Mouse (Mus musculus): ENCODE results near the gene Ncoa3. TPM values are rescaled to one million over a fixed set of nuclear protein-coding genes. Genes with fewer than 3 reads are reported as not detected.

Ncoa3 gene
- polyA plus RNA-seq, 1 experiment from 2014 or later: 16.7 TPM

- Histone ChIP-seq H3K9ac (no peak overlapping the region), H3K4me3 (no peak overlapping the region), H3K4me1 (peaks cover 42% of the 10 kb centered on the region), H3K27me3 (replicated peaks) (no peaks in the 10 kb centered on the region), H3K27ac (no peak overlapping the region), H3K36me3 (replicated peaks) (no peaks in the 10 kb centered on the region), H3K4me2 (no peak overlapping the region), H3K9me3 (no peaks in the 10 kb centered on the region)
- ATAC-seq (replicated peaks): no peak
- WGBS: 93% methylated on average over 8 of the region's 8 CpGs
Observed at GRCm38 (mm10) chr2:165997256-165997967, 5.0 kb downstream of the Ncoa3 start.

GRCm38 (mm10) chr2:165998969-165999368 lies 6.5 kb downstream of the Ncoa3 start:
- Histone ChIP-seq H3K4me2 (no peak overlapping the region), H3K9ac (no peak overlapping the region), H3K27ac (no peak overlapping the region), H3K4me3 (no peak overlapping the region), H3K9me3 (no peaks in the 10 kb centered on the region), H3K27me3 (replicated peaks) (no peaks in the 10 kb centered on the region), H3K4me1 (peaks cover 34% of the 10 kb centered on the region), H3K36me3 (replicated peaks) (no peaks in the 10 kb centered on the region)
- 33% methylated on average over 4 of the region's 4 CpGs for WGBS
- ATAC-seq (replicated peaks): no peak

- 4% methylated on average over 5 of the region's 5 CpGs for WGBS
- Histone ChIP-seq H3K4me3 (no peak overlapping the region), H3K4me2 (peak overlapping the region; percentile 9; the same call in 1 of the 2 replicates), H3K9me3 (no peaks in the 10 kb centered on the region), H3K9ac (no peak overlapping the region), H3K27ac (0 out of 2 replicates have a peak overlapping the region, but pooled peaks have one; percentile 13), H3K36me3 (replicated peaks) (no peaks in the 10 kb centered on the region), H3K4me1 (peaks cover 28% of the 10 kb centered on the region), H3K27me3 (replicated peaks) (no peaks in the 10 kb centered on the region)
- ATAC-seq (replicated peaks): no peak
Observed at GRCm38 (mm10) chr2:165999790-166000189, 7.4 kb downstream of the Ncoa3 start.

GRCm38 (mm10) chr2:166000242-166000641 lies 7.8 kb downstream of the Ncoa3 start:
- H3K36me3 ChIP-seq (replicated peaks): no peaks in the 10 kb centered on the region
- no peak for ATAC-seq (replicated peaks)
- 6% methylated on average over 5 of the region's 5 CpGs for WGBS
- peaks cover 25% of the 10 kb centered on the region for H3K4me1 ChIP-seq
- H3K9me3 ChIP-seq: no peaks in the 10 kb centered on the region
- no peak overlapping the region for H3K4me2 ChIP-seq
- no peak overlapping the region for H3K4me3 ChIP-seq
- H3K27ac ChIP-seq: 0 out of 2 replicates have a peak overlapping the region, but pooled peaks have one; percentile 13
- no peak overlapping the region for H3K9ac ChIP-seq
- no peaks in the 10 kb centered on the region for H3K27me3 ChIP-seq (replicated peaks)

GRCm38 (mm10) chr2:166000769-166001168 lies 8.3 kb downstream of the Ncoa3 start:
- Histone ChIP-seq H3K4me2 (no peak overlapping the region), H3K4me3 (no peak overlapping the region), H3K9ac (no peak overlapping the region), H3K27ac (peak overlapping the region; percentile 56), H3K36me3 (replicated peaks) (no peaks in the 10 kb centered on the region), H3K9me3 (no peaks in the 10 kb centered on the region), H3K27me3 (replicated peaks) (no peaks in the 10 kb centered on the region), H3K4me1 (peaks cover 23% of the 10 kb centered on the region)
- no peak for ATAC-seq (replicated peaks)
- 4% methylated on average over 5 of the region's 5 CpGs for WGBS

- Histone ChIP-seq H3K4me2 (no peak overlapping the region), H3K9me3 (no peaks in the 10 kb centered on the region), H3K4me3 (no peak overlapping the region), H3K4me1 (peaks cover 23% of the 10 kb centered on the region), H3K27ac (no peak overlapping the region), H3K9ac (no peak overlapping the region), H3K36me3 (replicated peaks) (no peaks in the 10 kb centered on the region), H3K27me3 (replicated peaks) (no peaks in the 10 kb centered on the region)
- no peak for ATAC-seq (replicated peaks)
- 33% methylated on average over 2 of the region's 2 CpGs for WGBS
Observed at GRCm38 (mm10) chr2:166001362-166001761, 8.9 kb downstream of the Ncoa3 start.

- no peak overlapping the region for H3K4me2 ChIP-seq
- no peaks in the 10 kb centered on the region for H3K27me3 ChIP-seq (replicated peaks)
- H3K4me3 ChIP-seq: no peak overlapping the region
- H3K4me1 ChIP-seq: peaks cover 23% of the 10 kb centered on the region
- no peak overlapping the region for H3K27ac ChIP-seq
- H3K36me3 ChIP-seq (replicated peaks): no peaks in the 10 kb centered on the region
- ATAC-seq (replicated peaks): no peak
- WGBS: 81% methylated on average over 2 of the region's 2 CpGs
- H3K9ac ChIP-seq: no peak overlapping the region
- H3K9me3 ChIP-seq: no peaks in the 10 kb centered on the region
Observed at GRCm38 (mm10) chr2:166001768-166002167, 9.3 kb downstream of the Ncoa3 start.

- no peak overlapping the region for H3K27ac ChIP-seq
- no peaks in the 10 kb centered on the region for H3K9me3 ChIP-seq
- H3K9ac ChIP-seq: no peak overlapping the region
- H3K36me3 ChIP-seq (replicated peaks): no peaks in the 10 kb centered on the region
- no peak overlapping the region for H3K4me3 ChIP-seq
- no peaks in the 10 kb centered on the region for H3K27me3 ChIP-seq (replicated peaks)
- no peak overlapping the region for H3K4me2 ChIP-seq
- no peak for ATAC-seq (replicated peaks)
- 57% methylated on average over 4 of the region's 4 CpGs for WGBS
- H3K4me1 ChIP-seq: peaks cover 23% of the 10 kb centered on the region
Observed at GRCm38 (mm10) chr2:166002429-166002828, 10.0 kb downstream of the Ncoa3 start.

- no peaks in the 10 kb centered on the region for H3K36me3 ChIP-seq (replicated peaks)
- H3K4me3 ChIP-seq: no peak overlapping the region
- 71% methylated on average over 1 of the region's 1 CpGs for WGBS
- H3K4me1 ChIP-seq: peaks cover 23% of the 10 kb centered on the region
- no peaks in the 10 kb centered on the region for H3K9me3 ChIP-seq
- no peak overlapping the region for H3K27ac ChIP-seq
- no peaks in the 10 kb centered on the region for H3K27me3 ChIP-seq (replicated peaks)
- no peak for ATAC-seq (replicated peaks)
- no peak overlapping the region for H3K4me2 ChIP-seq
- H3K9ac ChIP-seq: no peak overlapping the region
Observed at GRCm38 (mm10) chr2:166003004-166003403, 10.6 kb downstream of the Ncoa3 start.

- H3K27me3 ChIP-seq (replicated peaks): no peaks in the 10 kb centered on the region
- H3K9me3 ChIP-seq: no peaks in the 10 kb centered on the region
- ATAC-seq (replicated peaks): no peak
- H3K27ac ChIP-seq: no peak overlapping the region
- H3K4me2 ChIP-seq: no peak overlapping the region
- H3K36me3 ChIP-seq (replicated peaks): no peaks in the 10 kb centered on the region
- H3K4me3 ChIP-seq: no peak overlapping the region
- no peak overlapping the region for H3K9ac ChIP-seq
- H3K4me1 ChIP-seq: peaks cover 28% of the 10 kb centered on the region
- 79% methylated on average over 6 of the region's 6 CpGs for WGBS
Observed at GRCm38 (mm10) chr2:166007046-166007445, 14.6 kb downstream of the Ncoa3 start.

GRCm38 (mm10) chr2:166008558-166009392 lies 16.3 kb downstream of the Ncoa3 start:
- Histone ChIP-seq H3K36me3 (replicated peaks) (no peaks in the 10 kb centered on the region), H3K27ac (0 out of 2 replicates have a peak overlapping the region, but pooled peaks have one; percentile 31), H3K4me3 (no peak overlapping the region), H3K9me3 (no peaks in the 10 kb centered on the region), H3K27me3 (replicated peaks) (no peaks in the 10 kb centered on the region), H3K4me1 (peaks cover 30% of the 10 kb centered on the region), H3K4me2 (no peak overlapping the region), H3K9ac (no peak overlapping the region)
- ATAC-seq (replicated peaks): no peak; the same call in 1 of the 2 replicates
- WGBS: 33% methylated on average over 8 of the region's 8 CpGs

- Histone ChIP-seq H3K4me3 (no peak overlapping the region), H3K27ac (peak overlapping the region; percentile 53; the same call in 1 of the 2 replicates), H3K9ac (no peak overlapping the region), H3K27me3 (replicated peaks) (no peaks in the 10 kb centered on the region), H3K4me1 (peaks cover 30% of the 10 kb centered on the region), H3K36me3 (replicated peaks) (no peaks in the 10 kb centered on the region), H3K4me2 (no peak overlapping the region), H3K9me3 (no peaks in the 10 kb centered on the region)
- ATAC-seq (replicated peaks): no peak; the same call in 1 of the 2 replicates
- WGBS: 68% methylated on average over 3 of the region's 3 CpGs
Observed at GRCm38 (mm10) chr2:166009393-166009947, 17.0 kb downstream of the Ncoa3 start.
